Mouse (Mus musculus) frontal cortex, postnatal 10 days (tissue): ENCODE data around the gene Hist1h2ao.
"Not testable (repeated sequence)": the region's sequence is repeated elsewhere in the genome, so short reads cannot be mapped to it uniquely, and the experiment has no call there.

Experiments
- DNase-seq, 2 experiments: peaks; one replicate each; pipeline ENCODE4 v3.0.0; 2022; ENCODE audit warnings: low spot score in 2 of 2, mixed read lengths in 1 of 2

Hist1h2ao gene

GRCm38 (mm10) chr13:21811074-21811473, 809 bp downstream of the Hist1h2ao start:
- DNase-seq: not testable (repeated sequence)

- not testable (repeated sequence) for DNase-seq
These were observed 1.3 kb downstream of the Hist1h2ao start, which contains the start of gene Hist1h4m for GRCm38 (mm10) chr13:21811539-21811938. Gene Hist1h4m, plus strand, starts transcription at chr13:21811746.

DNA sequence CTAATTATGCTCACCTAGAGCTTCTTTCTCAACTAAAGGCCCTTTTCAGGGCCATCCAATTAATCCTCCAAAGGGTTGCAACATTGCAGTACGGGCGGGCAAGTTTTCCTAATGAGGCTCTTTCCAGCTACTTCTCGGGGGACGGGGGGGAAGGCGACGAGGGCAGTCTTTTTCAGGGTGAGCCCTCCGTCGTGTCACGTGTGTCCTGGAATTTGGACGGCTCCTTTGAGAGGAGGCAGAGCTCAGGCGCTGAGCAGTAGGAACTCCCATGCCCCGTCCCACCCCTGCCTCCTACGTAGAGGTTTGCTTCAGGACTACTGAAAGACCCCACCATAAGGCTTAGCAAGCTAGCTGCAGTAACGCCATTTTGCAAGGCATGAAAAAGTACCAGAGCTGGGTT, 1.8 kb downstream of the Hist1h2ao start:
- DNase-seq: not testable (repeated sequence)

- DNase-seq: not testable (repeated sequence)
These were observed 10.0 kb downstream of the Hist1h2ao start for GRCm38 (mm10) chr13:21820082-21820890.

GRCm38 (mm10) chr13:21828511-21828910, 18.2 kb downstream of the Hist1h2ao start:
- no peak for DNase-seq

DNA sequence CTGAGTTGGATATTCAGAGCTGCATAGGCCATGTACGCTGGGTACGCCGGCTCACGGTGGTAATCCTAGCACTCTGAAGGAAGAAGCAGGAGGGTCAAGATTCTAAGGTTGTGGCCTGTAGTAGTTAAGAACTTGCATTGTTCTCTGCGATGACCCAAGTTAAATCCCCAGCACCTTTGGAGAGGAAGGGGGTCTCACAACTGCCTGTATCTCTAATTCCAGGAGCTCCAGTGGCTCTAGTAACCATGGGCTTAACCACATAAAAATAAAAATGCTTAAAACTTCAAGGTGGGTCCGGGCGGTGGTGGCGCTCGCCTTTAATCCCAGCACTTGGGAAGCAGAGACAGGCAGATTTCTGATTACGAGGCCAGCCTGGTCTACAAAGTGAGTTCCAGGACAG, 20.1 kb downstream of the Hist1h2ao start:
- DNase-seq: no peak

- not testable (repeated sequence) for DNase-seq
These were observed 21.4 kb downstream of the Hist1h2ao start, which contains the start of gene Hist1h4n for GRCm38 (mm10) chr13:21831418-21832394. Gene Hist1h4n, minus strand, starts transcription at chr13:21832196.

- DNase-seq: not testable (repeated sequence)
These were observed 23.2 kb downstream of the Hist1h2ao start, which contains the start of the genes Hist1h2ap and Hist1h2br for GRCm38 (mm10) chr13:21833461-21833860. Gene Hist1h2ap, minus strand, starts transcription at chr13:21833507. Gene Hist1h2br, plus strand, starts transcription at chr13:21833743.

- not testable (repeated sequence) for DNase-seq
These were observed 30.2 kb downstream of the Hist1h2ao start for GRCm38 (mm10) chr13:21840508-21840907.

DNA sequence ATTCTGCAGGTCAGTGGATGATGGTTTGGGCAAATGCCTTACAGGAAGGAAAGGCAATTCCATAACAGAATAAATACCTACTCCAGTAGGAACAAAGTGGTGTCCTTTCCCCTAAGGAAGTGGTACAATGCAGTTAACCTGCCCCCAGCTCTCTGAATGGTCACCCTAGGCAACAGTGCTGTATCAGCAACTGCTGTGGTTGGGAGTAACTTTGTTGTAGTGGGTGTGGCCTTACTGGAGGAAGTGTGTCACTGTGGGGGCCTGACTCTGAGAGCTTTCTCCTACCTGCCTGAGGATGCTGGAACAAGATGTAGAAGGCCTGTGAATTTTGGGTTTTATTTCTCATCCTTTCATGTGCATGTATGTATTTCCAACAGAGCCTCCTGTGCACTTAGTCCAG, 36.1 kb downstream of the Hist1h2ao start:
- DNase-seq: not testable (repeated sequence)

GRCm38 (mm10) chr13:21847883-21848282, 37.6 kb downstream of the Hist1h2ao start:
- DNase-seq: no peak

- DNase-seq: not testable (repeated sequence)
These were observed 40.4 kb downstream of the Hist1h2ao start for GRCm38 (mm10) chr13:21850696-21851095.

DNA sequence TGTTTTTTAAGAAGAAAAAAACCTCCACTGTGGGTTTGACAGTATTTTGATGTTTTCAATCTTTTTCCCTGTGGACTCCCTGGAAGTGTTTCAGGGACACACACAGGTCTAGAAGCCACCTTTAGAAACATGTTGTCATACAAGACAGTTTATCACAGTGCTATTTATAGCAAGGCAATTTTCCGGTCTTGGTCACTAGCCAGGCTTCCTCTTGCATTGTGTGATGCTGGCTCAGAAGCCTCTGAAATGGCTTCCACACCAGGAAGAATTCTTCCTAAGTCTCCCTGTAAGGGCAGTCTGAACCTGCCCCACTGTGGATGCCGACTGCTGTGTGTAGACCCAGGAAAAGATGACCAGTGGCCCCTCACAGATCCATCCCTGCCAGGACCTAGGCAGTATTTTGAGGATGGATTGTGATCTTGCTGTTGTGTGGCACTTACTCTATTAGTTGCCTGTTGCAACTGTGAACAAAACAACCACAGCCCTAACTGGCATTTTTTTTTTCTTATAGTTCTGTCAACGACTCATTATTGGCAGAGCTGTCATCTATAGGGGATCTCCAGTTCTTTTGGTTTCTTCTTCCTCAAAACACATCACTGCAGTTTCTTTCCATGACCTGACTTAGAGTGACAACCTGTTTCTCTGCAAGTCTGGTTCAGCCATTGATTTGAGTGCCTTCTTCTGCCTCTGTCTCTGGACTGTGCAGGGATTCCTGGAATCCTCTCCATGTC, 42.1 kb downstream of the Hist1h2ao start:
- DNase-seq: no peak

DNA sequence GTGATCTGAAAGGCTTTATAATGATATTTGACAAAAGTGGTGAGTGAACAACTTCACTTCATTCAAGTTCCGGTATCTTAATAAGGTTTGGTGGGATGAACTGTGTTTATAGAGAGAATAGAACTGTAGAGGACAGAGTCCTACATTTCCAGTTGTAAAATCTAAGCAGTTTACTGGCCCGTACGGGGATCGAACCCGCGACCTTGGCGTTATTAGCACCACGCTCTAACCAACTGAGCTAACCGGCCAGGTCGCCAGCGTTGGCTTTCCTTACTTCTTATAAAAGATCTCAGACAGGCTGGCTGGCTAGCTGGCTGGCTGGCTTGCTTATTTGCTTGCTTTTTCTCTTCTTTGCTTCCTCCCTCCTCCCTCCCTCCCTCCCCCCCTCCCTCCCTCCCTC, 44.9 kb downstream of the Hist1h2ao start:
- peak; percentile 22 to 74 for DNase-seq

DNA sequence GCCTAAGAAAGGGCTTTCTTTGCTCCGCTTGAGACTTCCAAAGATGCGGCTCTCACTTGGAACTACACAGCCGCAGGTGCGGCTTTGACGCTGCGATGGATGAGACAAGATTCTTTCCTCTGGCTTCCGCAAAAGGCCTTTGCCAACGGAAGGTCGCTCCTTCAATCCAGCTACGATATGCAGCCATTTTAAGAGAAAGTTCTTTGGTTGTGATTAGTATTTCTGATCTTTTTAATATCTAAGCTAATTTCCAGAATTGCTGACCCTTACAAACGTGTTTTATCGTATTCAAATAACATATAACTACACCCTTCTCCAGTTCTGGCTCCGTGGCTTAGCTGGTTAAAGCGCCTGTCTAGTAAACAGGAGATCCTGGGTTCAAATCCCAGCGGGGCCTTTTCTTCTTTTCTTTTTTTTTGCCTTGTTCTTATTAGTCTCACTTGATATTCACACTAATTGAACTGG, 45.5 kb downstream of the Hist1h2ao start:
- peak in 1 of 2 experiments; percentile 23 for DNase-seq
